Mouse (Mus musculus) midbrain, embryonic 14.5 days (tissue): ENCODE results near the gene Serpinb6a. TPM values are rescaled to one million over a fixed set of nuclear protein-coding genes. Genes with fewer than 3 reads are reported as not detected.
A peak's percentile ranks its signal among the peaks of the same experiment; 100 is the strongest.

ENCODE experiments used
- ATAC-seq: fragments of 200-750 bp; cut with Nextera tagmentation; 2 replicates; pipeline ENCODE4 v1.8.0; 2017; ENCODE audit warnings: moderate number of reproducible peaks, moderate library complexity; ENCODE audit not compliant: low FRiP score, low TSS enrichment
- DNase-seq: peaks from one replicate; pipeline ENCODE4 v3.0.0-alpha.2; 2015
- H3K27ac ChIP-seq: fragments of 300-500 bp; sonication (generic); replicated peaks from 2 replicates; pipeline ENCODE4 v1.5.1; 2014; ENCODE audit warnings: mild to moderate bottlenecking, low read depth, low read length, moderate library complexity
- H3K27me3 ChIP-seq: fragments of 300-500 bp; sonication (generic); 2 replicates; pipeline ENCODE4 v1.6.1; 2014; ENCODE audit warnings: low read length, control low read depth, mixed read lengths; ENCODE audit not compliant: control insufficient read depth, insufficient read depth
- H3K36me3 ChIP-seq: fragments of 300-500 bp; sonication (generic); 2 replicates; pipeline ENCODE4 v1.6.1; 2014; ENCODE audit warnings: low read length, control low read depth; ENCODE audit not compliant: control insufficient read depth, insufficient read depth
- H3K4me1 ChIP-seq: fragments of 300-500 bp; sonication (generic); 2 replicates; pipeline ENCODE4 v1.6.1; 2014; ENCODE audit warnings: mild to moderate bottlenecking, antibody characterized with exemption, low read length, control low read depth; ENCODE audit not compliant: control insufficient read depth, insufficient read depth
- H3K4me2 ChIP-seq: fragments of 300-500 bp; sonication (generic); 2 replicates; pipeline ENCODE4 v1.6.1; 2014; ENCODE audit warnings: mild to moderate bottlenecking, low read length, moderate library complexity
- H3K4me3 ChIP-seq: fragments of 300-500 bp; sonication (generic); replicated peaks from 2 replicates; pipeline ENCODE4 v1.5.1; 2014; ENCODE audit warnings: low read depth, low read length
- H3K9ac ChIP-seq: fragments of 300-500 bp; sonication (generic); replicated peaks from 2 replicates; pipeline ENCODE4 v1.6.1; 2014; ENCODE audit warnings: mild to moderate bottlenecking, low read length, moderate library complexity
- H3K9me3 ChIP-seq: fragments of 300-500 bp; sonication (generic); 2 replicates; pipeline ENCODE4 v1.6.1; 2016; ENCODE audit warnings: low read length, control low read depth, mixed read lengths; ENCODE audit not compliant: control insufficient read depth
- WGBS: fragments of 180-500 bp; shearing (Covaris S2); extraction: QIAGEN DNeasy Blood & Tissue Kit; methylation state at CpG from one replicate; pipeline ENCODE4 v1.1.7; 2014; 5-methylcytosine and 5-hydroxymethylcytosine counted together
- polyA plus RNA-seq: library from polyadenylated mRNA; unstranded; fragments of >200 nt; fragmentation: Nextera tagmentation; extraction: Ambion mirVana; gene quantifications from 2 replicates; pipeline ENCODE4 v1.2.1, GENCODE M21; 2014

Gene Serpinb6a
- 31.0 and 40.0 TPM in 2 replicates for polyA plus RNA-seq

GRCm38 (mm10) chr13:34002058-34003006 lies at the start of gene Serpinb6a, which contains the start of gene Ripk1:
Gene Serpinb6a (minus strand): TSS chr13:34002794.
Gene Ripk1 (plus strand): TSS chr13:34002363.
- peak; percentile 96 for DNase-seq

GRCm38 (mm10) chr13:34051692-34052091 lies 49.1 kb upstream of the Serpinb6a start:
- no peak for DNase-seq
- no peak for ATAC-seq
- H3K27ac ChIP-seq, result no peak overlapping the region
- 97% methylated on average over 3 of the region's 3 CpGs for WGBS
- H3K9me3 ChIP-seq, result no peaks in the 10 kb centered on the region
- H3K4me2 ChIP-seq, result no peak overlapping the region
- peaks cover 35% of the 10 kb centered on the region for H3K36me3 ChIP-seq
- H3K4me3 ChIP-seq, result no peak overlapping the region
- no peaks in the 10 kb centered on the region for H3K4me1 ChIP-seq
- no peaks in the 10 kb centered on the region for H3K27me3 ChIP-seq
- no peak overlapping the region for H3K9ac ChIP-seq

More at GRCm38 (mm10) chr13:34002058-34003006, at the start of gene Serpinb6a, which contains the start of gene Ripk1:
- peak within 1 kb of the TSS; percentile 88 for H3K9ac ChIP-seq
- H3K36me3 ChIP-seq, result no peaks in the 10 kb centered on the region
- peak; percentile 94 for ATAC-seq
- H3K4me3 ChIP-seq, result peak within 1 kb of the TSS; percentile 97
- peak within 1 kb of the TSS; percentile 72 for H3K4me2 ChIP-seq
- WGBS, result under 1% methylated on average over 91 of the region's 92 CpGs
- peak within 1 kb of the TSS; percentile 90 for H3K27ac ChIP-seq
- H3K27me3 ChIP-seq, result no peaks in the 10 kb centered on the region
- H3K4me1 ChIP-seq, result peaks cover 13% of the 10 kb centered on the region
- H3K9me3 ChIP-seq, result no peaks in the 10 kb centered on the region

GRCm38 (mm10) chr13:34050479-34050878 lies 47.9 kb upstream of the Serpinb6a start:
- H3K27ac ChIP-seq, result no peak overlapping the region
- H3K4me3 ChIP-seq, result no peak overlapping the region
- H3K36me3 ChIP-seq, result peaks cover 30% of the 10 kb centered on the region
- H3K4me2 ChIP-seq, result no peak overlapping the region
- H3K9ac ChIP-seq, result no peak overlapping the region
- H3K4me1 ChIP-seq, result no peaks in the 10 kb centered on the region
- H3K9me3 ChIP-seq, result no peaks in the 10 kb centered on the region
- DNase-seq (no peak), ATAC-seq (no peak)
- H3K27me3 ChIP-seq, result no peaks in the 10 kb centered on the region
- 99% methylated on average over 8 of the region's 8 CpGs for WGBS

- DNase-seq, result no peak
- Histone ChIP-seq H3K4me1 (no peaks in the 10 kb centered on the region), H3K9ac (no peak overlapping the region)
These were observed 44.9 kb upstream of the Serpinb6a start for GRCm38 (mm10) chr13:34047526-34047925.

GRCm38 (mm10) chr13:34046421-34047012 lies 43.9 kb upstream of the Serpinb6a start:
- Histone ChIP-seq H3K27ac (no peak overlapping the region), H3K9me3 (no peaks in the 10 kb centered on the region), H3K4me2 (no peak overlapping the region), H3K9ac (no peak overlapping the region), H3K27me3 (no peaks in the 10 kb centered on the region), H3K4me3 (no peak overlapping the region), H3K36me3 (peaks cover 16% of the 10 kb centered on the region), H3K4me1 (no peaks in the 10 kb centered on the region)
- WGBS, result 39% methylated on average over 11 of the region's 11 CpGs
- ATAC-seq (peak; percentile 92), DNase-seq (peak; percentile 93)

More at GRCm38 (mm10) chr13:34047526-34047925, 44.9 kb upstream of the Serpinb6a start:
- ATAC-seq, result no peak
- H3K9me3 ChIP-seq, result no peaks in the 10 kb centered on the region
- H3K27ac ChIP-seq, result no peak overlapping the region
- no peak overlapping the region for H3K4me3 ChIP-seq
- H3K27me3 ChIP-seq, result no peaks in the 10 kb centered on the region
- no peak overlapping the region for H3K4me2 ChIP-seq
- 57% methylated on average over 3 of the region's 3 CpGs for WGBS
- peaks cover 20% of the 10 kb centered on the region for H3K36me3 ChIP-seq

GRCm38 (mm10) chr13:34045511-34046249 lies 43.1 kb upstream of the Serpinb6a start:
- Histone ChIP-seq H3K4me3 (no peak overlapping the region), H3K27ac (no peak overlapping the region), H3K9ac (no peak overlapping the region), H3K27me3 (no peaks in the 10 kb centered on the region), H3K4me1 (no peaks in the 10 kb centered on the region), H3K36me3 (peaks cover 14% of the 10 kb centered on the region), H3K4me2 (no peak overlapping the region), H3K9me3 (no peaks in the 10 kb centered on the region)
- 69% methylated on average over 5 of the region's 5 CpGs for WGBS
- ATAC-seq (no peak), DNase-seq (no peak)

- peaks cover 3% of the 10 kb centered on the region; the same call in 1 of the 2 replicates for H3K4me1 ChIP-seq
- DNase-seq (no peak), ATAC-seq (no peak)
- H3K27me3 ChIP-seq, result no peaks in the 10 kb centered on the region
- H3K9me3 ChIP-seq, result no peaks in the 10 kb centered on the region
- peaks cover 5% of the 10 kb centered on the region; the same call in 1 of the 2 replicates for H3K36me3 ChIP-seq
- no peak overlapping the region for H3K9ac ChIP-seq
- 85% methylated on average over 7 of the region's 7 CpGs for WGBS
- no peak overlapping the region for H3K27ac ChIP-seq
- no peak overlapping the region for H3K4me2 ChIP-seq
- H3K4me3 ChIP-seq, result no peak overlapping the region
These were observed 41.3 kb upstream of the Serpinb6a start for GRCm38 (mm10) chr13:34043716-34044393.

GRCm38 (mm10) chr13:34040091-34040490 lies 37.5 kb upstream of the Serpinb6a start:
- peaks cover 11% of the 10 kb centered on the region for H3K4me1 ChIP-seq
- H3K9me3 ChIP-seq, result no peaks in the 10 kb centered on the region
- no peaks in the 10 kb centered on the region for H3K36me3 ChIP-seq
- H3K4me3 ChIP-seq, result no peak overlapping the region
- no peak overlapping the region for H3K4me2 ChIP-seq
- H3K27ac ChIP-seq, result no peak overlapping the region
- H3K9ac ChIP-seq, result no peak overlapping the region
- DNase-seq (no peak), ATAC-seq (no peak)
- 94% methylated on average over 3 of the region's 3 CpGs for WGBS
- H3K27me3 ChIP-seq, result no peaks in the 10 kb centered on the region
